Comparison of ENCODE assay signal across 17 mouse cellular contexts in genomic region chr7:29148771-29149170, GRCm38 (mm10).
"Had no signal": no experiment of that assay in that cellular context is flagged by ENCODE, and none has a peak within 500 bp of the region (broad histone marks: within the 10 kb centered on the region; RNA-seq: fewer than 3 reads in every experiment).

No protein-coding gene starts in this region.

- H3K4me1 ChIP-seq: hindbrain, embryonic 15.5 days; limb, embryonic 13.5 days; liver, embryonic 15.5 days; lung, embryonic 15.5 days; neural tube, embryonic 12.5 days; neural tube, embryonic 15.5 days; stomach, embryonic 15.5 days had no signal

- H3K4me3 ChIP-seq: hindbrain, embryonic 15.5 days; limb, embryonic 10.5 days; limb, embryonic 13.5 days; liver, embryonic 12.5 days; liver, embryonic 15.5 days; lung, embryonic 15.5 days; neural tube, embryonic 12.5 days; neural tube, embryonic 15.5 days; stomach, embryonic 15.5 days had no signal

- DNase-seq: liver; lung, adult 18-20 months; lung, postnatal 10 days; lung, postnatal 36 days; midbrain, embryonic 14.5 days; right cerebral cortex, postnatal 25 days; spleen, adult 18-20 months; thymus, postnatal 25 days had no signal

- H3K27me3 ChIP-seq: hindbrain, embryonic 15.5 days; limb, embryonic 13.5 days; liver, embryonic 12.5 days; liver, embryonic 15.5 days; lung, embryonic 15.5 days; neural tube, embryonic 12.5 days; neural tube, embryonic 15.5 days; stomach, embryonic 15.5 days had no signal

- H3K36me3 ChIP-seq: limb, embryonic 13.5 days; liver, embryonic 12.5 days; liver, embryonic 15.5 days; lung, embryonic 15.5 days; neural tube, embryonic 12.5 days; neural tube, embryonic 15.5 days; stomach, embryonic 15.5 days had no signal

- H3K27ac ChIP-seq: hindbrain, embryonic 15.5 days; limb, embryonic 10.5 days; limb, embryonic 13.5 days; liver, embryonic 12.5 days; liver, embryonic 15.5 days; lung, embryonic 15.5 days; neural tube, embryonic 12.5 days; neural tube, embryonic 15.5 days; stomach, embryonic 15.5 days had no signal
